Mouse (Mus musculus) retina, adult 2 months (tissue): ENCODE results near the gene Top2a.

ENCODE experiments used
- DNase-seq: peaks from one replicate; pipeline ENCODE4 v3.0.0-alpha.2; 2012; ENCODE audit warnings: low read depth, low spot score

The Top2a gene

GRCm38 (mm10) chr11:98982773-98983133 lies 41.2 kb downstream of the Top2a start, which contains the start of gene Gjd3:
Gene Gjd3, minus strand, starts transcription at chr11:98983016.
- no peak for DNase-seq

DNA sequence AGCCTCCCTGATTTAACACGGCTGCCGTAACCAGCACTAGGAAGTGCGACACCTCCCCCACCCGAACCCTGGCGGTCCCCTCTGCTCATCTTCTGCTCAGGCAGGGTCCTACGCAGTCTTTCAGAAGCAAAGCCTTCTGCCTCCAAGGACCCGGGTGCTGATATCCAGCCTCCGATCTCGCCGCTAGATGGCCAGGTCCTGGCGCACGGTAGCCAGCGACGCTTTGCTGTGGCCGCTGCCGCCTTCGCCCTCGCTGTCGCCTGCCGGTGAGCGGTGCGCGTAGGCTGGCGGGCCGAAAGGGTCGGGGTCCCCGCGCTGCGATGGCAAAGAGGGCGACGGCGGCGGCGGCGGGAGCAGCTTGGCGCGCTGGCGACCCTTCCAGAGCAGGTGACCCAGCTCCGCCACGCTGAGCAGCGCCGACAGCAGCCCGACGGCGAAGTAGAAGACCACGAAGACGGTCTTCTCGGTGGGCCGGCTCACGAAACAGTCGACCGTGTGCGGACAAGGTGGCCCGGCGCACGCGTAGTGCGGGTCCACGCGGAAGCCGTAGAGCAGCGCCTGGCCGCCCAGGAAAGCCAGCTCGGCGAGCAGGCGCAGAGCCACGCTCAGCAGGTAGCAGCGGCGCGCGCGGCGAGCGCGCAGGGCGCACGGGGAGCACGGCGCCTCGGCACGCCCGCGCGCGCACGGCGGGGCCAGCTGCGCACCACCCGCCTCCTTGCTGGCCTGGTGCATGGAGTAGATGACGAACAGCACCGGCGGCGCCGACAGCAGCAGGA lies 41.8 kb downstream of the Top2a start:
- no peak for DNase-seq

DNA sequence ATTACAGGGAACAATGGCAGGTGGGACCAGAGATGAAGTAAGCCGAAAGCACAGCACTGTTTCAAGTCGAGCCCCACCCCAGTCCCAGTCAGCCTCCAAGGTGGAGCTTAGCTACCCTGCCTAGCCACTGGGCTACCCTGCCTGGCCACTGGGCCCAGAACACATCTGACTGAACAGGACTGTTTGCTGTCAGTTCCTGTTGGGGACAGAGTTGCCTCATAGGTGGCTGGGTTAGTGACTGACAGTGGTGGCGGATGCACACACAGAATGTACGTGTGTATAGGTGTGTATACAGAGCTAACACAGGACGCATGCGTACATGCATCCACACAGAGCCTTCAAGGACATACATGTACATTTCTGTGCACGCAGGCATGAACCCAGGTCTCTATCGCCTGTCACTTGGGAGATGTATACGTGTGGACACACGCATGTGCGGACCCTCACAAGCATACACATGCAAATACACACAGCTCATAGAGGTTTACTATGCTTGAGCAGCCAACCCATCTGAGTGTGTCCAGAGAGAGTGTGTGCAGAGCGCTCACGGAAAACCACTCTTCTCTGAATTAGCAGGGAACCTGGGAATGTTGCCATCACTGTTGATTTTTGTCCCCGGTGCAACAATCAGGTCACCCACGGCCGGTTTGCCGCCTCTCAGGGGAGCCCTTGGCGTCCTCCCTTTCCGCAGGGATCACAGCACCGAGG lies 42.5 kb downstream of the Top2a start:
- no peak for DNase-seq

DNA sequence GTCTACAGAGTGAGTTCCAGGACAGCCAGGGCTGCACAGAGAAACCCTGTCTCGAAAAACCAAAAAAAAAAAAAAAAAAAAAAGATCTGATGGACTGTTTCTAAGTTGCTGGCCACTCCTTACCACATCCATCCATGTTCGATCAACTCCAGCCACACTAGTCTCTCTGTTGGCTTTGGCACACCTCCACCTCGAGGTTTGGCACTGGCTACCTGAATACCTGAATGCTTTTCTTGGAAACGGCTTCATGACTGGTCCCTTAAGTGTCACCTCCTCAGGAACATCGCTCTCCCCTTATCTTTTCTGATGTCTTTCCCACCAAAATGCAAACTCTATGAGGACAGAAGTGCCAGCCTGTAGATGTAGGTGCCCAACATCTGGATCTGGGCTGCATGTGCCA lies 44.6 kb downstream of the Top2a start:
- no peak for DNase-seq

DNA sequence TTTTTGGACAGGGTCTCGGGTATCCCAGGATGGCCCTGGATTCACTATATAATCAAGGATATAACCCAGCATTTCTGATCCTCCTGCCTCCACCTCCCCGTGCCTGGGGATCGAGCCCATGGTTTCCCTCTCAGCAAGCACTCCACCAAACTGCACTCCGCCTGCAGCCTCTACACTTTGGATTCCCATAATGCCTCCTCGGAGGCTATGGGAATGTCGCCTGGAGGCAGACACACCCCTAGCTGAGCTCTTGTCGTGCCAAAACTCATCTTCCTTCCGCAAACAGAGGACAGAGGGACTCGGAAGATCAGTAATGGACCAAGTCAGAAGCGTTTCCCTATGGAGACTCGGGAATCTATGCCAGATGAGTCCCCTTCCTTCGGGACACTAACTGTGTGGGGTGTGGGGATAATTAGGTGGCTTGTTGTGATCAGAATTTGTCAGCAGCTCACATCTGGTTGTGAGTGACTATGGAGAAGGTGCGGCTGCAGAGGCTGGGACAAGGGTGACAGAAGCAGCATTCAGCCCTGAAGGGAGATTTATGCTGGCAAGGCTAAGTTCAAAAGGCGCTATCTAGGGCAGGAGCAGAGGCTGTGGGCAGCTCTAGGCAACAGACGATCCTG lies 45.4 kb downstream of the Top2a start:
- no peak for DNase-seq

DNA sequence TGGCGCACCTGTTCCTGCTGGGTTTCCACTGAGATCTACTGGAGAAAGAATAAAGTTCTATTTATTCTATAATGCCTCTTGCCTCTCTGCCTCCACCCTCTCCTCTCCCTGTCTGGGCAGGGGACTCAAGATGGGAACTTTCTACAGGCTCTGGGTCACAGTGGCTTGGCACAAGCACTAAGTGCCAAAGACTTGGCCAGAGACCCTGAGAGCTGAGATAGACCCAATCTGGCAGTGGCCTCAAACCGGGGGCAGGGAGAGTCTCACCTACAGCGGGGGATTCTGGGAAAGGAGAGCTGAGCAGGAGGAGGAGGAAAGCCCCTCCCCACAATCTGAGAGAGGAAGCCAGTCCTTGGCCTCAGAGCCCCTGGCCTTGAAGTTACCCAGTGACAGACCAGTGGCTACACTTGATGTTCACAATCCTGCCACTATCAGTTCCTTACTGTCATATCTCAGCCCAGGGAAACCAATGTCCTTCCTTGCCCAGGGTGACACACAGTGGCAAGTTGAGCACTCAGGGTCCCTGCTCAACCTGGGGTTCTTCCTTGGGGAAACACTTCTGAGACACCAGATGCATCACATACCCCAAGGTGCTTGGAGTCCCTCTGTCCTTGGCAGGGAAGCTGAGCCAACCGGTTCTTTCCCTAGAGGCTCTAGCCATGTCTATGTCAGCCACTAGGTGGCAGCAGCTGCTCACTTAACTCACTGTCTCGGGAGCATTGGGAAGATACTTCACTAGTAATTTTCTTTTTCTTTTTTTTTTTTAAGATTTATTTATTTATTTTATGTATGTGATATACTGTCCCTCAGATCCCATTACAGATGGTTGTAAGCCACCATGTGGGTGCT lies 48.9 kb downstream of the Top2a start:
- DNase-seq, result no peak

GRCm38 (mm10) chr11:98974213-98974612 lies 49.8 kb downstream of the Top2a start:
- DNase-seq, result no peak

DNA sequence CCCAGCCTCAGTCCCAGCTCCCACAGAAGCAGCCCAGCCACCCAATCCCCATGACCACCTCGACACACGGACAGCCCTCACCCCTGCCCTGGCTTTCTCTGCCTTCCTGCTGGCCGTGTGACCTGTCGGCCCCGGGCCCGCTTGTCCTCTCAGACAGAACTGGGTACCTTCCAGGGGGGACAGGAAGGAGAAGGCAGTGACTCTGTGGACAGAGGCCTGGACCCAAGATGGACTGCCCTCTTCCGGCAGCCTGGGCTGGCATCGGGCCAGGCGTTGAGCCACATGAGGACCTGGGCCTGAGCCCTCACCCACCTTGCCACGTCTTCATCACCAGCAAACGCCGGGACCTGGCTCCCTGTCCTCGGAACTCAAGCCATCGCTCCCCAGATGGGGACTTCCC lies 50.4 kb downstream of the Top2a start:
- DNase-seq, result no peak

GRCm38 (mm10) chr11:98972801-98973360 lies 51.1 kb downstream of the Top2a start:
- no peak for DNase-seq

DNA sequence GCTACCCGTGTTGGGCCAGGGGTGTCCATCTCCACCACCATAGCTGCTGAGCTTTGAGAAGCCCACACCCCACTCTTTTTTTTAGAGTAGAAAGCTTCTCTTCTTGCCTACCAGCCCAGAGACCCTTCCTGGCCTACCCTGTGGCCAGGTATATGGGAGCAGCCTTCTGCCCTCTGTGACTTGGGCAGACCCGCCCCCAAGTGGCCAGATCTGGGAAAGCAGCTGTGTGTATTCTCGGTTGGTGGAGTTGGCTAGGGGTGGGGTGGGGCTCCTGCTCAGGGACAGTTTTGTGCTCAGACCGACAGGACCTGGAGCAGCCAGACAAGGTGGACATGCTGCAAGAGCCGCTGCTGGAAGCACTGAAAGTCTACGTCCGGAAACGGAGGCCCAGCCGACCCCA lies 51.8 kb downstream of the Top2a start:
- DNase-seq, result peak; percentile 64

GRCm38 (mm10) chr11:98971316-98972031 lies 52.5 kb downstream of the Top2a start:
- DNase-seq, result no peak

DNA sequence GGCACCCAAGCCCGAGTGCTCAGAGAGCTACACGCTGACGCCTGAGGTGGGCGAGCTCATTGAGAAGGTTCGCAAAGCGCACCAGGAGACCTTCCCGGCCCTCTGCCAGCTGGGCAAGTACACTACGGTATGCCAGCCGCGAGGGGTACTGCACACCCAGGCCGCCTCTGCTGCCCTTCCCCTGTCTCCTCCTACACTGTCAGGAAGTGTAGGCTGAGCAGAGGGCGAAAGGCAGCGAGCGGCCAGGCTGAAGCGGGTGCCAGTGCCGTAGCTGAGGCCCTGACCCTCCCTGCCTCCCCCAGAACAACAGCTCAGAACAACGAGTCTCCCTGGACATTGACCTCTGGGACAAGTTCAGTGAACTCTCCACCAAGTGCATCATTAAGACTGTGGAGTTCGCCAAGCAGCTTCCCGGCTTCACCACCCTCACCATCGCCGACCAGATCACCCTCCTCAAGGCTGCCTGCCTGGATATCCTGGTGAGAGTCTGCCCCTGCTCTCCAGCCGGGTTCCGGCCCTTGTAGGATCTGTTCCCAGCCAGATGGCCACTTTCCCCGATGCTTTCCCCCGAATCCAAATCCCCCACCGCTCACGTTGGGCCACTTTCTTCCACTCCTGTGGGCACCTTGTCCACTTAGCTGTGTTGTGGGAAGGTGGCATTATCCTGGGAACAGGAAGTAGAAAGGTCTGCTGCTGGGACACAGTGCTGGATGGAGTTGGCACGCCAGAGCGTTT lies 53.6 kb downstream of the Top2a start:
- no peak for DNase-seq

- no peak for DNase-seq
These were observed 54.5 kb downstream of the Top2a start for GRCm38 (mm10) chr11:98969496-98969927.

- DNase-seq, result no peak
These were observed 55.1 kb downstream of the Top2a start for GRCm38 (mm10) chr11:98968716-98969495.

GRCm38 (mm10) chr11:98968079-98968478 lies 55.9 kb downstream of the Top2a start:
- no peak for DNase-seq

GRCm38 (mm10) chr11:98966499-98967141 lies 57.4 kb downstream of the Top2a start:
- no peak for DNase-seq

- no peak for DNase-seq
These were observed 58.4 kb downstream of the Top2a start for GRCm38 (mm10) chr11:98965416-98966077.
